Mouse (Mus musculus) embryonic fibroblast, embryonic 13.5 days (primary cell): ENCODE measurements at regions not wholly inside any gene's neighbourhood (a gene's known extent, or its start where the extent isn't known, plus 50 kb on each side); places are given as distances from the start of the nearest gene placed in this dataset.

Experiments used
- H3K27ac ChIP-seq: 2 replicates; pipeline ENCODE4 v1.5.1; 2012; ENCODE audit warnings: low read length, control low read depth, inconsistent platforms; ENCODE audit not compliant: insufficient read depth
- H3K4me1 ChIP-seq: 2 replicates; pipeline ENCODE4 v1.6.1; 2011; ENCODE audit warnings: low read length; ENCODE audit not compliant: control insufficient read depth, insufficient read depth
- H3K4me3 ChIP-seq: 2 replicates; pipeline ENCODE4 v1.5.1; 2011; ENCODE audit warnings: mild to moderate bottlenecking, control low read depth, low read length; ENCODE audit not compliant: insufficient read depth
- CTCF ChIP-seq: IDR thresholded peaks from 2 replicates; pipeline ENCODE4 v1.5.1; 2011; ENCODE audit warnings: mild to moderate bottlenecking, control low read depth, low read length, moderate library complexity, borderline replicate concordance; ENCODE audit not compliant: insufficient read depth
- POLR2A ChIP-seq: IDR thresholded peaks from 2 replicates; pipeline ENCODE4 v1.6.1; 2011; ENCODE audit warnings: low read depth, mild to moderate bottlenecking, control low read depth, low read length, moderate library complexity

DNA sequence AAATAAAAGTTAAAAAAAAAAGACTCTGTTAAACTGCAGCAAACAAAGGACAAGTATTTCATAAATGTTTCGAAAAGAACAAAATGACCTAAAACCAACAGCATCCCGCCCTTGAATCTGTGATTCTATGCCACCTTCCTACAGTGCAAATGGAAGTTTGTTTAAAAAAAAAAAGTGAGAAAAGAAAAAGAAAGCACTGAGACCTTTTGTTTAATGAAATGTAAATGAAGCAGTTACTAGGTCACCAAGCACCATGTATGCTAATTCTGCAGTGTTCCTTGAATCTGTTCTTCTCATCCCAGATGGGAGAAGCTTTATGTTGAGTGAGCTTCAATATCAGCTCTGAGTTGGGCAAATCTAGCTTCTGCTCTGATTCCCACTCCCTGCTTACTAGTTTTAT is 64.8 kb downstream of the Dnajb9 start:
- H3K27ac ChIP-seq = no peak overlapping the region
- no peaks in the 10 kb centered on the region; the same call in 1 of the 2 replicates for H3K4me1 ChIP-seq
- no peak overlapping the region for H3K4me3 ChIP-seq
- TF ChIP-seq CTCF (no peak), POLR2A (no peak)

DNA sequence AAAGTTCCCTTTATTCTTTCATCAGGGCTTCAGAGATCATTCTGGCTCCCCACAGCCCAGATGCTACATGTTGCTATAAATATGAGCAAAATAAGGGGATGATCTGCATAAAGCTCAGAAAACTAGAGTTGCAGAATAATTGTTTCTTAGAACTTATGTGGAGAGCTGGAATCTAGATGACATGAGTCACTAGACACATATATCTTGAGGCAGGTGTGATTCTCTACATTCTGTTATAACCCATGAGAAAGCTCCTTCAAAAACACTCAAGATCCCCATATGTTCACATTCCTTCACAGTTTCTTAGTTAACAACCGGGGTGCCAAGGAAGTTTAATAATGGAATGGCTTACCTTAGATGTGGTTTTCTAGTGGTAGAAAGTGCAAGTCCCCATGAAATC is 71.1 kb downstream of the Dnajb9 start:
- Histone ChIP-seq H3K27ac (no peak overlapping the region), H3K4me1 (no peaks in the 10 kb centered on the region; the same call in 1 of the 2 replicates), H3K4me3 (no peak overlapping the region)
- no peak for TF ChIP-seq POLR2A
- TF ChIP-seq CTCF = no peak

DNA sequence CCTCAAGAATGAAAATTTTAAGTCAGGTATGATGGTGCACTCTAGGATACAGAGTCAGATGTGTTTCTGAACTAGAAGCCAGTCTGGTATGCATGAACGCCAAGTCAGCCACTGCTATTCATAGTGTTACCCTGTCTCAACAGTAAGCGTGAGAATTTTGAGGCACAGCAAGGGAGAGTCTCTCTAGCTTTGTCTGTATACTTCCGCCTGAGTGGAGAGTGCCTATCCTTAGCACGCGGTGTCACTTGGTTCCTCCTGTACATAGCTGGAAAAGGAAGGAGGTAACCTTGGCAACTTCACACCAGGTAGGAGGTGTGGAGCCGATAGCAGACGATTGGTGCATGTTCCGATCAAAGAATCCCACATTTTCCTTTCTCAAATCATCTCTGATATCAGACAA is 81.3 kb downstream of the Dnajb9 start:
- Histone ChIP-seq H3K4me3 (no peak overlapping the region), H3K27ac (no peak overlapping the region), H3K4me1 (no peaks in the 10 kb centered on the region)
- TF ChIP-seq POLR2A (no peak), CTCF (no peak)

DNA sequence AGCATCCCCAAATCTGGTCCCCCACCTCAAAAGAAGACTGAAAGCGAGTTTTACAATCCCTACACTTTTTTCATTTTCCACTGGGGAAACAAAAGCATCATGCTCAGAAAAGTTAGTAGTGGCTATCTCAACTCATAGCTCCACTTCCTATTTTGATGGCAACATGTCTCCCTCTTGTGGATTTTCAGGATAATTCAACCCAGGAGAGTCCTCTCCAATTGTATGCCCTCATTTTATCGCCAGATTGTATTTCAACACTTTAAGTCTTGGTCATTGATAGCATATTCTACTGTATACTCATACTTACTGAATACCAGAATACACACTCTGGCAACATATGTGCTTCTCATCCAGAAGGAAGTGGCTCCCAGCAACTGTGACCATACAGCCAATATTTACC is 105.0 kb downstream of the Dnajb9 start:
- no peak for TF ChIP-seq POLR2A
- no peak for TF ChIP-seq CTCF
- no peaks in the 10 kb centered on the region for H3K4me1 ChIP-seq
- H3K4me3 ChIP-seq = no peak overlapping the region
- no peak overlapping the region for H3K27ac ChIP-seq

DNA sequence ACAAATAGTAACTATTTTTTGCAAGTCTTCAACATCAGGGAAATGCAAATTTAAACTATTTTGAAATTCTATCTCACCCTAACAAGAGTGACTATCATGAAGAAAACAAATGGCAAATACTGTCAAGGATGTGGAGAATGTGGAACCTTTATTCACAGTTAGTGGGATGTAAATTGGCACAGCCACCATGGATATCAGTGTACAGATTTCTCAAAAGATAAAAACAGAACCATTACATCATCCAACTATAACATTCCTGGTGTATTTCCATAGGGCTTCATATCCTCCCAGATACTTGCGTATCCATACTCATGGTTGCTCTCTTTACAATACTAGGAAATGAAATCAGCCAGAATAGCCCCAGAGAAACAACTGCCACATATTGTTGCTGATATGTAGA is 110.9 kb downstream of the Dnajb9 start:
- H3K27ac ChIP-seq = no peak overlapping the region
- no peak for TF ChIP-seq CTCF

DNA sequence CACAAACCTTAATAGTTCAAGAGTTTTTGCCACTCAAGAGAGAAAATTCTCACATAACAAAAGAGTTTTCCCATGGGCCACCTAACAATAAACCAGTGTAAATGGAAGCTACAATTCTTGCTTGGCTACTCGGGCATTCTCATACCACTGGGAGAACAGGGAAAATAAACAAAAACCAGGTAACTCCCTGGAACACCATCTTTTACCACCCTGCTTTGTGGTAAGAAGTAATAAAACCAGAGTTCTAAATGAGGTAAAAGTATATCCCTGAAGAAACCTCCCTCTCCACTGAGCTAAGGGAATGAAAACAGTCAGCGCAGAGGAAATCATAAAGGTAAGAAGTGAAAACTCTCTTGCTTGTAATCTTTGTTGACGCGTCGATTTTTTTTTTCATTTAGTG is 138.4 kb downstream of the Dnajb9 start:
- TF ChIP-seq CTCF (no peak), POLR2A (no peak)
- H3K4me1 ChIP-seq = no peaks in the 10 kb centered on the region
- H3K27ac ChIP-seq = no peak overlapping the region
- H3K4me3 ChIP-seq = no peak overlapping the region

More for the DNA sequence above, 110.9 kb downstream of the Dnajb9 start:
- Histone ChIP-seq H3K4me1 (no peaks in the 10 kb centered on the region), H3K4me3 (no peak overlapping the region)

DNA sequence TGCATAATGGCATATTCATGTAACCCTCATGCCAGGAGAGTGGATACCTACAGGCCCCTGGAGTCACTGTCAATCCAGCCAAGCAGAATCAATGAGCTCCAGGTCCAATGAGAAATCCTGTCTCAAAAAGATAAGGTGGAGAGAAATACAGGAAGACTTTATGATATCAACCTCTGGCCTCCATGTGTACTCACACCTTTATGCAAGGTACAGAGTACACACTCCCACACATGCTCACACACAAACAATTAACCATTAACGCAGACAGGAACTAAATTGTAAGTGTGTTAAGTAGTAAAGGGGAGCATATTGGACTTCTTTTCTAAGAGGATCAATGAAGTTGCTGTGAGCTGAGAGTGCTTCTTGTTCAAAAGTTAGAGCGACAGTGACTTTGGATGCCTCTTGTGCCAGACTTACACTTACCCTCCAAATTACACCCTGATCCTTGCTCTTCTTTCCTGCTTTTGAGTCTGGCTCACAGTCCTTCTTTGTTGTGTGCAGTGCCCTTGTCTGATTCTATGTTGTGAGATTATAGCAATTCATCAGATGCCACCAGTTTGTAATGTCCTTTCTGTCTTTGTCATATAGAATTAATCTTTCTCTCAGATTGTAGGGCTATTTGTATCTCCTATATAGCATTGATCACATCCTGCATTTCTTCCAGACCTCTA is 153.5 kb downstream of the Dnajb9 start:
- Histone ChIP-seq H3K27ac (no peak overlapping the region), H3K4me1 (no peaks in the 10 kb centered on the region), H3K4me3 (no peak overlapping the region)
- no peak for TF ChIP-seq POLR2A
- no peak for TF ChIP-seq CTCF

DNA sequence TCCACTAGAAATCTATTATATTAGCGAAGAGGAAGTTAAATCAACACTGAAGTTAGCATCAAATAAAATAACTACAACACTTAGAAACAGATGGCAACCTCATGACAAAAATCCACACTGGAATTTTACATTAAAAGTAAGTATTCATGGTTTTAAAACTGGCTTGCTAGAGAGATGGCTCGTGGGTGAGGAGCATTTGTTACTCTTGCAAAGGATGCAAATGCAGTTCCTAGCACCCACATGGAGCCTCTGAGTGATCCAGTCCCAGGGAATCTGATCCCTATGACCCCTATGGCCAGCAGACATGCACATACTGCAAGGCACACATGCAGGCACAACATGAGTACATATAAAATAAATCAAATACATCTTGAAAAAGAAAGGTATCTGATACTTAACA is 164.3 kb downstream of the Dnajb9 start:
- no peak overlapping the region for H3K27ac ChIP-seq
- H3K4me1 ChIP-seq = no peaks in the 10 kb centered on the region
- no peak overlapping the region for H3K4me3 ChIP-seq
- TF ChIP-seq CTCF = no peak
- no peak for TF ChIP-seq POLR2A

DNA sequence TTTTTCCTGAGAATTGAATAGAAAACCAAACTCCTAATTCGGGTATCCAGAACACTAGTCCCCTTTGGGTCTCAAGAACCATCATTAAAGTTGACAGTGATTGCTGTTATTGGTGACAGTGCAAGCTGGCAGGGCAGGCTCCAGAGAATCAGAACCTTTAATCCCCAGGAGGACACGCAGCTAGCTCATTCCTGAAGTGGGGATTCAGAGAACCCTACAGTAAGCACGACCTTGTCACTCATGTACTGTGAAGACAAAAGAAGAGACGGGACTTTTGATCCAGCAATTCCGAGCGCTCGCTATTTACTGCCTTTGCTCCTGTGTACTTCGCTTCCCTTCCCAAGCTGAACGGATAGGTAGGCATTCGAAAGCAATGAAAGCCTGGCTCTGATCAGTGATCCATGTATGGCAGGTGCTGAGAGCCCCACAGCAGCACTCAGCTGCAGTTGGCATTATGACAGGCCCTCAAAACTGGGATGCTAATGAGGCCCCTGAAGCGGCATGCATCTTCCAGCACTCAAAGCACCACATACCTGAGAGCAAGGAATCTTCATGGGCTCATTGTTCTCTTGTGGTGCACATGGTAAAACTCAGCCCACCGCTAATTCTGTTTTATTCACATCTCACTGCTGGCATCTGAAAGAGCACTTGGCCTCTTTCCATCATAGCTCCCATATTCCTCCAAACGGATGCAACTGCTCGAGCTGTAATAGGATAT is 165.6 kb downstream of the Dnajb9 start:
- no peak overlapping the region for H3K27ac ChIP-seq
- H3K4me1 ChIP-seq = no peaks in the 10 kb centered on the region
- no peak overlapping the region for H3K4me3 ChIP-seq
- TF ChIP-seq CTCF = no peak
- no peak for TF ChIP-seq POLR2A

DNA sequence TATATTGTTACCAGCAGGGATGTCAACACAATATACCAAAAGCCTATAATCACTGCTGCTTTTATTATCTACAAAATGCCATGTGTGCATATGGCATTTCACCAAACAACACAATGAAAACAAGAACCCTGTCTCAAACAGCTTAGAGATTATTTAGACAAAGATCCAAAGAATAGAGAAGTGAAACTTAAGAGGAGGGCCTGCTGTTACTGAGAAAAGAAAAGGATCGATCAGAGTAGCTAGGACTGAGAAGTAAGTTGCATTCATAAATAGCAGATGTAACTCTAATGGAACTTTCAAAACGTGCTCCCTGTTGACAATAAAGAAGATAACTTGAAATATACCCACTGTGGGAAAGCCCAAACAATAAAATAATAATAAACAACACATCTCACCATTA is 203.3 kb downstream of the Dnajb9 start:
- Histone ChIP-seq H3K4me3 (no peak overlapping the region), H3K4me1 (no peaks in the 10 kb centered on the region), H3K27ac (no peak overlapping the region)
- TF ChIP-seq CTCF (no peak), POLR2A (no peak)

DNA sequence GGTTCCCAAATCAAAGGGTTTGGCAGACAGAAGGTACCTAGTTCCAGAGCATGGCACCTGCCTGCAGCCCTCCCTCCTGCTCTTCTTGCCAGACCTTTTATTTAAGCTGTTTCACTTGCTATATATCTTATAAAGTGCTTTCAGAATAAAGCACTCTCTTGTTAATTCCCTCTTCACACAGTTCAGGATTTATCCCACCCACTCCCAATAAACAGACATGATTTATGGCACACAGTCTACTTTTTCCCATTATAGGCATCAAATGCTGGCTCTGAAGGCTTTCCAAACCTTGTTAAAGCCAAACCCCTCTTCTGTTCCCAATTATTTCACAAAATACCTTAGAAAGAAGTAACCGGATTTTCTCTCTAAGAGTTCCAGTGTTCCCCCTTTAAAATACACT is 226.6 kb downstream of the Dnajb9 start:
- H3K4me3 ChIP-seq = no peak overlapping the region
- H3K4me1 ChIP-seq = no peaks in the 10 kb centered on the region
- no peak overlapping the region for H3K27ac ChIP-seq
- TF ChIP-seq POLR2A (no peak), CTCF (no peak)
